ENCODE assay signal across 8 mouse cellular contexts in genomic region chr12:107952318-107952724, GRCm38 (mm10). TPM values are rescaled to one million over a fixed set of nuclear protein-coding genes. Genes with fewer than 3 reads are reported as not detected.
DNase-seq lines count a peak whose midpoint lies in the region; ATAC-seq and TF ChIP-seq lines count a peak whose summit lies in the region.

No protein-coding gene starts in this region.

- in situ Hi-C loops in Patski (cut with MboI; ENCODE audit: low pct_unique_long_range_greater_than_20kb), result no loop called here

- TF ChIP-seq CTCF in Patski (IDR thresholded peaks at IDR 0.05), result no peak

- ATAC-seq in heart, embryonic 16.5 days (replicated peaks; ENCODE audit: extremely low read depth, insufficient read depth, low FRiP score), result no peak
- ATAC-seq in Patski, result peak; percentile 86
- peak; percentile 55 for ATAC-seq in forebrain, embryonic 15.5 days (replicated peaks)
- ATAC-seq in limb, embryonic 12.5 days (ENCODE audit: insufficient number of reproducible peaks, insufficient read depth, low FRiP score, low TSS enrichment, low read depth), result peak; percentile 38; the same call in 1 of the 2 replicates
- ATAC-seq in megakaryocyte progenitor cell, adult 5-6 weeks (replicated peaks; ENCODE audit: poor library complexity), result no peak

- DNase-seq in heart, postnatal 36 days, result no peak
- DNase-seq in Patski (ENCODE audit: low read depth, low spot score), result peak; percentile 89
- no peak for DNase-seq in gastrocnemius, postnatal 14 days
- no peak for DNase-seq in spleen, adult 18-20 months

- 50% methylated on average over 20 of the region's 20 CpGs for WGBS in heart, embryonic 16.5 days
- 9% methylated on average over 20 of the region's 20 CpGs for WGBS in forebrain, embryonic 15.5 days
- WGBS in limb, embryonic 12.5 days, result 13% methylated on average over 20 of the region's 20 CpGs

- CTCF ChIA-PET in Patski (lab: Charles Lee), result no interaction called here

- POLR2A ChIA-PET in Patski (lab: Charles Lee), result no interaction called here

- intact Hi-C loops in heart, postnatal 36 days (cut with DNase I), result no loop called here
- intact Hi-C loops in gastrocnemius, postnatal 14 days (cut with DNase I; ENCODE audit: low total_unique reads), result no loop called here

- 0 out of 2 replicates have a peak overlapping the region, but pooled peaks have one; percentile 16 for H3K27ac ChIP-seq in heart, embryonic 16.5 days (ENCODE audit: low read length)
- peak overlapping the region; percentile 66 for H3K27ac ChIP-seq in forebrain, embryonic 15.5 days (replicated peaks)
- peak overlapping the region; percentile 84 for H3K27ac ChIP-seq in limb, embryonic 12.5 days

- no peaks in the 10 kb centered on the region for H3K9me3 ChIP-seq in heart, embryonic 16.5 days (replicated peaks; ENCODE audit: control insufficient read depth, low read length)
- H3K9me3 ChIP-seq in forebrain, embryonic 15.5 days, result no peaks in the 10 kb centered on the region
- no peaks in the 10 kb centered on the region for H3K9me3 ChIP-seq in limb, embryonic 12.5 days

- peak overlapping the region; percentile 3; the same call in 1 of the 2 replicates for H3K9ac ChIP-seq in heart, embryonic 16.5 days (ENCODE audit: low read length)
- peak overlapping the region; percentile 27; the same call in 1 of the 2 replicates for H3K9ac ChIP-seq in forebrain, embryonic 15.5 days (replicated peaks)
- no peak overlapping the region for H3K9ac ChIP-seq in limb, embryonic 12.5 days (replicated peaks)

- H3K27me3 ChIP-seq in heart, embryonic 16.5 days (ENCODE audit: control insufficient read depth, insufficient read depth, low read length), result no peaks in the 10 kb centered on the region
- no peaks in the 10 kb centered on the region for H3K27me3 ChIP-seq in Patski
- H3K27me3 ChIP-seq in forebrain, embryonic 15.5 days, result no peaks in the 10 kb centered on the region
- no peaks in the 10 kb centered on the region for H3K27me3 ChIP-seq in limb, embryonic 12.5 days

- H3K4me3 ChIP-seq in heart, embryonic 16.5 days (ENCODE audit: low read length), result peak overlapping the region; percentile 27
- H3K4me3 ChIP-seq in forebrain, embryonic 15.5 days, result peak overlapping the region; percentile 14
- H3K4me3 ChIP-seq in limb, embryonic 12.5 days (replicated peaks), result peak overlapping the region; percentile 19

- peak overlapping the region; percentile 42 for H3K4me2 ChIP-seq in heart, embryonic 16.5 days (ENCODE audit: low read depth, low read length)
- H3K4me2 ChIP-seq in forebrain, embryonic 15.5 days (replicated peaks), result peak overlapping the region; percentile 40
- H3K4me2 ChIP-seq in limb, embryonic 12.5 days, result peak overlapping the region; percentile 55

- no peaks in the 10 kb centered on the region for H3K36me3 ChIP-seq in heart, embryonic 16.5 days (ENCODE audit: control insufficient read depth, insufficient read depth)
- no peaks in the 10 kb centered on the region for H3K36me3 ChIP-seq in forebrain, embryonic 15.5 days
- H3K36me3 ChIP-seq in limb, embryonic 12.5 days, result no peaks in the 10 kb centered on the region

- H3K4me1 ChIP-seq in heart, embryonic 16.5 days (ENCODE audit: control insufficient read depth, insufficient read depth, low read length), result peaks cover 4% of the 10 kb centered on the region
- H3K4me1 ChIP-seq in forebrain, embryonic 15.5 days, result peaks cover 74% of the 10 kb centered on the region
- peaks cover 74% of the 10 kb centered on the region for H3K4me1 ChIP-seq in limb, embryonic 12.5 days (replicated peaks)

RNA-seq across cellular contexts. Expression of gene Bcl11b, which starts 51.1 kb away (rescaled TPM):
- 6.3 and 9.0 TPM in 2 replicates for polyA plus RNA-seq in heart, embryonic 16.5 days (2015; fragmentation: Nextera tagmentation; extraction: Ambion mirVana)
- total RNA-seq in heart, postnatal 36 days (2021), result under 1 TPM; 0.76 to 0.86 TPM
- polyA plus RNA-seq in Patski (2021), result 0.06 TPM
- 109 and 117 TPM in 2 replicates for polyA plus RNA-seq in forebrain, embryonic 15.5 days (2015; fragmentation: Nextera tagmentation; extraction: Ambion mirVana)
- 19.6 and 19.9 TPM in 2 replicates for polyA plus RNA-seq in limb, embryonic 12.5 days (2016; fragmentation: Nextera tagmentation; extraction: Ambion mirVana)
- total RNA-seq in gastrocnemius, postnatal 14 days (2021), result under 1 TPM; 0.06 to 0.11 TPM
- 0.02 TPM in 1 of 2 replicates, not detected in the other for total RNA-seq in megakaryocyte progenitor cell, adult 5-6 weeks (2015)
- total RNA-seq in megakaryocyte progenitor cell, adult 5-6 weeks (2017), result 0.24 and 0.33 TPM in 2 replicates

Comparison
In these comparisons a context has a peak if more than half of its experiments do, and no peak if none do; other contexts are left out.
1. ATAC-seq: peak in Patski (single experiment), forebrain, embryonic 15.5 days (single experiment) and limb, embryonic 12.5 days (single experiment); none in heart, embryonic 16.5 days (single experiment) and megakaryocyte progenitor cell, adult 5-6 weeks (single experiment).
2. H3K27ac ChIP-seq: peak in every context shown above with its lines; median percentile 84 in limb, embryonic 12.5 days; 66 in forebrain, embryonic 15.5 days; 16 in heart, embryonic 16.5 days.
3. Peak in every context shown above with its lines, with median percentiles within 50 percentile points of each other: H3K4me2 ChIP-seq and H3K4me3 ChIP-seq.